Mouse (Mus musculus) lung, embryonic 14.5 days (tissue): ENCODE measurements around the gene Akr1b7. TPM values are rescaled to one million over a fixed set of nuclear protein-coding genes. Genes with fewer than 3 reads are reported as not detected.
A peak's percentile ranks its signal among the peaks of the same experiment; 100 is the strongest.

ENCODE experiments used
- ATAC-seq: fragments of 200-750 bp; cut with Nextera tagmentation; 2 replicates; pipeline ENCODE4 v1.8.0; 2017; ENCODE audit warnings: mild to moderate bottlenecking, moderate TSS enrichment, moderate library complexity; ENCODE audit not compliant: insufficient read depth
- DNase-seq: peaks from one replicate; pipeline ENCODE4 v3.0.0-alpha.2; 2015
- H3K27ac ChIP-seq: fragments of 300-500 bp; sonication (generic); 2 replicates; pipeline ENCODE4 v1.5.1; 2014; ENCODE audit warnings: low read depth, mild to moderate bottlenecking, moderate library complexity
- H3K27me3 ChIP-seq: fragments of 300-500 bp; sonication (generic); 2 replicates; pipeline ENCODE4 v1.6.1; 2014; ENCODE audit warnings: low read length, control low read depth; ENCODE audit not compliant: insufficient read depth
- H3K36me3 ChIP-seq: fragments of 300-500 bp; sonication (generic); 2 replicates; pipeline ENCODE4 v1.6.1; 2014; ENCODE audit warnings: control low read depth; ENCODE audit not compliant: insufficient read depth
- H3K4me1 ChIP-seq: fragments of 300-500 bp; sonication (generic); 2 replicates; pipeline ENCODE4 v1.6.1; 2014; ENCODE audit warnings: antibody characterized with exemption, control low read depth; ENCODE audit not compliant: insufficient read depth
- H3K4me2 ChIP-seq: fragments of 300-500 bp; sonication (generic); 2 replicates; pipeline ENCODE4 v1.6.1; 2014; ENCODE audit warnings: mild to moderate bottlenecking
- H3K4me3 ChIP-seq: fragments of 300-500 bp; sonication (generic); 2 replicates; pipeline ENCODE4 v1.5.1; 2014; ENCODE audit warnings: low read depth, low read length
- H3K9ac ChIP-seq: fragments of 300-500 bp; sonication (generic); 2 replicates; pipeline ENCODE4 v1.6.1; 2014
- H3K9me3 ChIP-seq: fragments of 300-500 bp; sonication (generic); 2 replicates; pipeline ENCODE4 v1.6.1; 2016; ENCODE audit warnings: low read depth, low read length, control low read depth
- CTCF ChIP-seq: IDR thresholded peaks from 2 replicates; pipeline ENCODE4 v1.5.1; 2016; ENCODE audit warnings: antibody characterized with exemption, low read depth
- WGBS: fragments of 180-500 bp; shearing (Covaris S2); extraction: QIAGEN DNeasy Blood & Tissue Kit; methylation state at CpG from one replicate; pipeline ENCODE4 v1.1.7; 2014; 5-methylcytosine and 5-hydroxymethylcytosine counted together
- polyA plus RNA-seq: library from polyadenylated mRNA; unstranded; fragments of >200 nt; fragmentation: Nextera tagmentation; extraction: Ambion mirVana; gene quantifications from 2 replicates; pipeline ENCODE4 v1.2.1, GENCODE M21; 2014

Gene Akr1b7
- polyA plus RNA-seq, 1 experiment from 2014 or later, result not detected

- 61% methylated on average over 2 of the region's 2 CpGs for WGBS
- Histone ChIP-seq H3K4me1 (no peaks in the 10 kb centered on the region), H3K27ac (no peak overlapping the region), H3K36me3 (no peaks in the 10 kb centered on the region), H3K4me2 (no peak overlapping the region), H3K27me3 (no peaks in the 10 kb centered on the region), H3K9ac (no peak overlapping the region), H3K4me3 (no peak overlapping the region), H3K9me3 (no peaks in the 10 kb centered on the region)
- ATAC-seq (no peak), DNase-seq (no peak)
- no peak for TF ChIP-seq CTCF
These were observed 26.9 kb downstream of the Akr1b7 start for GRCm38 (mm10) chr6:34439006-34439405.

- no peaks in the 10 kb centered on the region for H3K9me3 ChIP-seq
- no peak overlapping the region for H3K4me3 ChIP-seq
- H3K9ac ChIP-seq, result no peak overlapping the region
- no peak overlapping the region for H3K4me2 ChIP-seq
- no peaks in the 10 kb centered on the region for H3K36me3 ChIP-seq
- ATAC-seq, result no peak; the same call in 1 of the 2 replicates
- H3K27ac ChIP-seq, result no peak overlapping the region
- TF ChIP-seq CTCF, result no peak
- DNase-seq, result peak; percentile 30
- WGBS, result 56% methylated on average over 9 of the region's 9 CpGs
- no peaks in the 10 kb centered on the region for H3K27me3 ChIP-seq
- H3K4me1 ChIP-seq, result no peaks in the 10 kb centered on the region
These were observed 29.6 kb downstream of the Akr1b7 start for GRCm38 (mm10) chr6:34441556-34442257.

GRCm38 (mm10) chr6:34443791-34444190, 31.7 kb downstream of the Akr1b7 start:
- Histone ChIP-seq H3K4me2 (no peak overlapping the region), H3K4me1 (no peaks in the 10 kb centered on the region), H3K27me3 (no peaks in the 10 kb centered on the region), H3K36me3 (no peaks in the 10 kb centered on the region), H3K4me3 (no peak overlapping the region), H3K27ac (no peak overlapping the region), H3K9me3 (no peaks in the 10 kb centered on the region), H3K9ac (no peak overlapping the region)
- ATAC-seq, result no peak
- no peak for TF ChIP-seq CTCF
- DNase-seq, result no peak
- WGBS, result 73% methylated on average over 2 of the region's 2 CpGs

GRCm38 (mm10) chr6:34447961-34448360, 35.8 kb downstream of the Akr1b7 start:
- peak; percentile 93 for DNase-seq
- no peak for ATAC-seq
- Histone ChIP-seq H3K36me3 (no peaks in the 10 kb centered on the region), H3K27me3 (no peaks in the 10 kb centered on the region), H3K4me3 (no peak overlapping the region), H3K9ac (no peak overlapping the region), H3K9me3 (no peaks in the 10 kb centered on the region), H3K4me1 (no peaks in the 10 kb centered on the region), H3K27ac (no peak overlapping the region), H3K4me2 (no peak overlapping the region)
- TF ChIP-seq CTCF, result peak; percentile 88
- WGBS, result 1% methylated on average over 2 of the region's 2 CpGs

GRCm38 (mm10) chr6:34448696-34449095, 36.6 kb downstream of the Akr1b7 start:
- Histone ChIP-seq H3K36me3 (no peaks in the 10 kb centered on the region), H3K27ac (no peak overlapping the region), H3K9me3 (no peaks in the 10 kb centered on the region), H3K4me2 (no peak overlapping the region), H3K4me1 (no peaks in the 10 kb centered on the region), H3K4me3 (no peak overlapping the region), H3K27me3 (no peaks in the 10 kb centered on the region), H3K9ac (no peak overlapping the region)
- TF ChIP-seq CTCF, result no peak
- WGBS, result 46% methylated on average over 1 of the region's 1 CpGs
- ATAC-seq, result no peak
- DNase-seq, result no peak

- no peak overlapping the region for H3K4me2 ChIP-seq
- no peak for TF ChIP-seq CTCF
- H3K27ac ChIP-seq, result no peak overlapping the region
- no peak overlapping the region for H3K4me3 ChIP-seq
- no peaks in the 10 kb centered on the region for H3K4me1 ChIP-seq
- no peaks in the 10 kb centered on the region for H3K36me3 ChIP-seq
- ATAC-seq (peak; percentile 49), DNase-seq (peak; percentile 16)
- H3K27me3 ChIP-seq, result no peaks in the 10 kb centered on the region
- no peak overlapping the region for H3K9ac ChIP-seq
- H3K9me3 ChIP-seq, result no peaks in the 10 kb centered on the region
- 42% methylated on average over 7 of the region's 7 CpGs for WGBS
These were observed 41.0 kb downstream of the Akr1b7 start for GRCm38 (mm10) chr6:34452963-34453770.

- Histone ChIP-seq H3K4me2 (no peak overlapping the region), H3K36me3 (no peaks in the 10 kb centered on the region), H3K27ac (no peak overlapping the region), H3K9ac (no peak overlapping the region), H3K9me3 (no peaks in the 10 kb centered on the region), H3K27me3 (no peaks in the 10 kb centered on the region), H3K4me1 (no peaks in the 10 kb centered on the region), H3K4me3 (no peak overlapping the region)
- DNase-seq (no peak), ATAC-seq (no peak)
- TF ChIP-seq CTCF, result no peak
These were observed 47.3 kb downstream of the Akr1b7 start for GRCm38 (mm10) chr6:34459456-34459855.
